In genomic region chr14:105499319-105499895, GRCm38 (mm10) we compare ENCODE assay signal across 8 mouse cellular contexts.
DNase-seq lines count a peak whose midpoint lies in the region; ATAC-seq lines count a peak whose summit lies in the region.

No protein-coding gene starts in this region.

- ATAC-seq in heart, embryonic 11.5 days (replicated peaks; ENCODE audit: insufficient number of reproducible peaks, low FRiP score, low TSS enrichment) = no peak
- ATAC-seq in common myeloid progenitor, adult 5-6 weeks (replicated peaks; ENCODE audit: low read depth, poor library complexity, severe bottlenecking) = peak; percentile 64
- ATAC-seq in hindbrain, embryonic 15.5 days (ENCODE audit: low FRiP score, low read depth) = peak; percentile 27; the same call in 1 of the 2 replicates
- no peak for ATAC-seq in liver, embryonic 16.5 days (ENCODE audit: low read depth)

- H3K4me3 ChIP-seq in heart, embryonic 11.5 days (ENCODE audit: low read depth, low read length) = no peak overlapping the region
- peak overlapping the region; percentile 22 for H3K4me3 ChIP-seq in hindbrain, embryonic 15.5 days
- H3K4me3 ChIP-seq in liver, embryonic 16.5 days (ENCODE audit: low read depth, low read length) = no peak overlapping the region

- H3K9me3 ChIP-seq in heart, embryonic 11.5 days (replicated peaks; ENCODE audit: control insufficient read depth, low read length) = no peaks in the 10 kb centered on the region
- H3K9me3 ChIP-seq in hindbrain, embryonic 15.5 days = no peaks in the 10 kb centered on the region
- no peaks in the 10 kb centered on the region for H3K9me3 ChIP-seq in liver, embryonic 16.5 days (replicated peaks; ENCODE audit: control insufficient read depth, low read length)

- H3K36me3 ChIP-seq in heart, embryonic 11.5 days (ENCODE audit: control insufficient read depth, insufficient read depth, low read length) = no peaks in the 10 kb centered on the region
- no peaks in the 10 kb centered on the region for H3K36me3 ChIP-seq in hindbrain, embryonic 15.5 days
- no peaks in the 10 kb centered on the region for H3K36me3 ChIP-seq in liver, embryonic 16.5 days (ENCODE audit: control insufficient read depth, insufficient read depth)
- H3K36me3 ChIP-seq in splenic B cell, adult 2 months (ENCODE audit: control insufficient read depth, insufficient read depth, low read length, poor library complexity, severe bottlenecking) = no peaks in the 10 kb centered on the region

- H3K4me1 ChIP-seq in heart, embryonic 11.5 days (ENCODE audit: control insufficient read depth, insufficient read depth, low read length) = peaks cover 22% of the 10 kb centered on the region
- H3K4me1 ChIP-seq in hindbrain, embryonic 15.5 days (replicated peaks) = peaks cover 40% of the 10 kb centered on the region
- no peaks in the 10 kb centered on the region for H3K4me1 ChIP-seq in liver, embryonic 16.5 days (ENCODE audit: control insufficient read depth, low read depth, low read length)

- no peak for DNase-seq in heart, adult 11 months
- peak; percentile 36 for DNase-seq in splenic B cell, adult 2 months (ENCODE audit: low read depth, low spot score)
- DNase-seq in right cerebral cortex, postnatal 25 days = no peak
- DNase-seq in cerebellum, adult 11 months = no peak

- peak overlapping the region; percentile 34; the same call in 1 of the 2 replicates for H3K9ac ChIP-seq in heart, embryonic 11.5 days (ENCODE audit: low read depth, low read length)
- H3K9ac ChIP-seq in hindbrain, embryonic 15.5 days = no peak overlapping the region
- H3K9ac ChIP-seq in liver, embryonic 16.5 days (ENCODE audit: low read depth, low read length) = no peak overlapping the region

- 33% methylated on average over 15 of the region's 15 CpGs for WGBS in heart, embryonic 11.5 days (ENCODE audit: insufficient replicate concordance)
- WGBS in hindbrain, embryonic 15.5 days = 6% methylated on average over 15 of the region's 15 CpGs
- WGBS in liver, embryonic 16.5 days (ENCODE audit: insufficient replicate concordance) = 16% methylated on average over 15 of the region's 15 CpGs

- H3K27ac ChIP-seq in heart, embryonic 11.5 days (ENCODE audit: low read depth, low read length) = peak overlapping the region; percentile 62
- peak overlapping the region; percentile 63; the same call in 1 of the 2 replicates for H3K27ac ChIP-seq in hindbrain, embryonic 15.5 days (replicated peaks)
- H3K27ac ChIP-seq in liver, embryonic 16.5 days (ENCODE audit: low read length) = no peak overlapping the region

- peak overlapping the region; percentile 39 for H3K4me2 ChIP-seq in heart, embryonic 11.5 days
- peak overlapping the region; percentile 43 for H3K4me2 ChIP-seq in hindbrain, embryonic 15.5 days
- H3K4me2 ChIP-seq in liver, embryonic 16.5 days (ENCODE audit: low read depth, low read length) = peak overlapping the region; percentile 4; the same call in 1 of the 2 replicates

- no peaks in the 10 kb centered on the region; the same call in 1 of the 2 replicates for H3K27me3 ChIP-seq in heart, embryonic 11.5 days (ENCODE audit: control insufficient read depth, insufficient read depth, low read length)
- no peaks in the 10 kb centered on the region; the same call in 1 of the 2 replicates for H3K27me3 ChIP-seq in hindbrain, embryonic 15.5 days
- no peaks in the 10 kb centered on the region for H3K27me3 ChIP-seq in liver, embryonic 16.5 days (ENCODE audit: control insufficient read depth, insufficient read depth, low read depth, low read length)
- no peaks in the 10 kb centered on the region for H3K27me3 ChIP-seq in splenic B cell, adult 2 months (ENCODE audit: control insufficient read depth, insufficient read depth, low read length, poor library complexity, severe bottlenecking)

Comparison
In these comparisons a context has a peak if more than half of its experiments do, and no peak if none do; other contexts are left out.
1. ATAC-seq: peak in common myeloid progenitor, adult 5-6 weeks (single experiment) and hindbrain, embryonic 15.5 days (single experiment); none in heart, embryonic 11.5 days (single experiment) and liver, embryonic 16.5 days (single experiment).
2. Peak in every context shown above with its lines, with median percentiles within 50 percentile points of each other: H3K4me2 ChIP-seq.